Mouse (Mus musculus) right cerebral cortex, adult 2 months (tissue): ENCODE data around the gene Ldb2.

Source experiments
- DNase-seq, 2 experiments: peaks; one replicate each; pipeline ENCODE4 v3.0.0; 2021 to 2022; ENCODE audit warnings: low spot score in 2 of 2

Ldb2 gene

GRCm38 (mm10) chr5:44719872-44720271 lies 79.6 kb downstream of the Ldb2 start:
- DNase-seq = no peak

GRCm38 (mm10) chr5:44714508-44714907 lies 85.0 kb downstream of the Ldb2 start:
- no peak for DNase-seq

- no peak for DNase-seq
Measured at GRCm38 (mm10) chr5:44713181-44713789, 86.2 kb downstream of the Ldb2 start.

DNA sequence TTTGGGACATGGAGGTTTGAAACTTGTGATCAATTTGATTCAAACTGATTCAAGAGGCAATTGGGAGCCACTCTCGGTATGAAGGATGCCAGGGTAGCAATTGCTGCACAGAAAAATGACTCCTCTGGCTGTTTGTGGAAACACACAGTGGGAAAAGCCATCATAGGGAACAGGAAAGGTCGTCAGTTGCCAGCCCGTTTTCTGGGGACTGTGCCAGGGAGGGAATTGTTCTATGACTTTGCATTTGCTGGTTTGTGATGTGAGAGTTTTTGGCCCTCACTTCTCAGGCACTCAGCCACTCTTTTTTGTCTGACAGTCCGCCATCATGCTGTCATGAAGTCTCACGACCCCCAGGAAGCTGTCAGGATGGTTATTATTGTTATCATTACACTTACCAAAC lies 88.3 kb downstream of the Ldb2 start:
- DNase-seq = no peak

GRCm38 (mm10) chr5:44710132-44710871 lies 89.2 kb downstream of the Ldb2 start:
- DNase-seq = no peak

GRCm38 (mm10) chr5:44709276-44709675 lies 90.2 kb downstream of the Ldb2 start:
- DNase-seq = no peak

DNA sequence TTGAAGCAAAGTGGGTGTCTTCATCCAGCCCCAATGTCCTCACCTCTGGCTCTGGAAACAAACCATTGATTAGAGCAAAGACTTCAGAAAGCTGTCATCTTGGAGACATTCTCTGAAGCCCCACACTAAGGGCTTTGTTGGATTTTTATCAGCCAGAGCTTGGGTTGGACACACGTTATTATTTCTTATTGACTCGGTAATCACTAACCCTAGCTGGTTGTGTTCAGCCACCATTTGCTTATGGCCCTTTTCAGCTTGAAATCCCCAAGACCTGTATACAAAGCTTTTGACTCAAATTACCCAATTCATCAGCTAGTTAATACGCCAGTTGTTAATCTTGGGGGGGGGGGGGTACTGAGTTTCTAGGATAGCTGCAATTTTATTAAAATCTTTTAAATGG lies 91.5 kb downstream of the Ldb2 start:
- no peak for DNase-seq

DNA sequence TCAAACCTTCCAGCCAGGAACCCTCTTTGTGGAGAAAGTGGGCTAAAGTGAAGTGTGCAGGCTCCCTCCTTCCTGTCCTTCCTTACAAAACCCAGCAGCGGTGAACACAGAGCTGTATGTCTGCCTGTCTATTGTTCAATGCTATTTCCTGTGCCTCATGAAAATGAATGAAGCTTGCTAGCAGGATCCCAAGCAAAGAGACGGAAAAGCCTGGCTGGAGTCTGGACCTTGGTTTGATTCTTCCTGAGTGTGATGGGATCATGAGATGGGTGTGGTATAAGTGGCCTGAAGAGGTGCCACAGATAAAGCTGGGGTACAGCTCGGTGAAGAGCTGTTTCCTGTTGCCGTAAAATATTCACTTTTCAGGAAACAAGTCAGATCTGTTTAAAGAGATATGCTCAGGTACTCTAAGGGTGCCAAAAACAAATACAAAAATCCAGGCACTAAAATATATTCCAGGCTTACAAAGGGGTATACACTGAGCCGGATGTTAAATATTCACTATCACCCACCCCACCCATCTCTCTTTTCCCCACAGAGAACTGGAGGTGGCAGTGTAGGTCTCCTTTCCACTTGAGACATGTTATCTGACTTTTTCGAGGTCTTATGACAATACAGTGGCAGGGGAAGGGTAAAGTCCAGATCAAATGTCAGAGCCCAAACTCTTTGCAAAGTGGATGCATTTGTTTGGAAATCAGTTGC lies 92.3 kb downstream of the Ldb2 start:
- no peak for DNase-seq

DNA sequence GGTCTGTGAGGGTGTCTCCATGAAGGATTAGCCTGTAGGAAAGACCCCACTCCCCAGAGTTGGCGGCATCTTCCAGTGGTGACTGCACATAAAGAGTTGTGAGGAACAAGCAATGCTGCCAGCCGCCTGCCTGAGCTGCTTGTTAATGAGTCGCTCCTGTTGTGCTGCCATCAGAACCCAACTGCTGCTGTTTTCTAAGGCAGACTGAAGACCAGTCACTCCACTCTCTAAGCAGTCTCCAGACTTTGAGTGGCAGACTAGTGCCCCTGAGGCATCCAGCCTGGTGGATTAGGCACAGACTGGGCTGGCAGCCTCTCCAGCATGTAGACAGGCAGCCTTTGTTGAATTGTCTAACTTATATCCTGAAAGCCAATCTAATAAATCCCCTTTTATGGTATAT lies 101.5 kb downstream of the Ldb2 start:
- DNase-seq = no peak

- no peak for DNase-seq
Measured at GRCm38 (mm10) chr5:44696548-44696947, 102.9 kb downstream of the Ldb2 start.

GRCm38 (mm10) chr5:44693674-44694073 lies 105.8 kb downstream of the Ldb2 start:
- DNase-seq = no peak

GRCm38 (mm10) chr5:44686344-44686743 lies 113.1 kb downstream of the Ldb2 start:
- DNase-seq = no peak

GRCm38 (mm10) chr5:44681054-44681638 lies 118.3 kb downstream of the Ldb2 start:
- no peak for DNase-seq

DNA sequence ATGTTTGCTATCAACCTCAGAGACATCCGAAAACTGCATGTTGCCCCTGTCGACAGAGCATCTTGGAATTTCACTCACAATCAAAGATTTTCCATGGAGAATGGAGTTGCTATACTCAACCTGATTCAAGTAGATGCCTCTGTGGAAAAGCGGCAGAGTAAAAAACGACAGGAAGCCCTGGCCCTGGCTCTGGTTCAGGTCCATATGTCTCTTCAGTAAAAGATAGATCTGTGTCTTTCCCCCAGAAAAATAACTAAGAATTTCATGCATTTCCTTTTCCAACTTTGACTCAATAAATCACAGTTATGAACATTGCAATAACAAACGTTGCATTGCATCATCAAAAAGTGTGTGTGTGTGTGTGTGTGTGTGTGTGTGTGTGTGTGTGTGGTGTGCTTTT lies 121.7 kb downstream of the Ldb2 start:
- DNase-seq = no peak

GRCm38 (mm10) chr5:44676145-44676754 lies 123.2 kb downstream of the Ldb2 start:
- no peak for DNase-seq

GRCm38 (mm10) chr5:44670336-44670735 lies 129.1 kb downstream of the Ldb2 start:
- no peak for DNase-seq

- DNase-seq = no peak
Measured at GRCm38 (mm10) chr5:44667907-44668306, 131.6 kb downstream of the Ldb2 start.

DNA sequence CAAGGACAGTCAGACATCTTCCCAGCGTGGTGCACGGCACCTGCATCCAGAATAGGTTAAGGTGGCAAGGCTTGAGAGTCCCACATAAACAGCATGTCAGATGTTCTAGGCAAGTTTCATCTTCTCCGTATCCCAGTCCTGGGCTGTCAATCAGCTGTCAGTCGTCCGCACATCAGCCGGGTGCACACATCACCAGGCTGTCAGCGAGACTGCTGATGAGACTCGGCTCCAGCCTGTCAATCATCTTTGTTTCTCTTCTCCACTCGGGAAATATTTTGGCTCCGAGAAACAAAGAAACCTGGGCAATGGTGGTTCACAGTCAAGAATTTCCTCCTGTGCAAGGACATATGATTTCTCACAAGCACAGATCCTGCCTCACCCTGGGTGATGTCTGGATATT lies 132.1 kb downstream of the Ldb2 start:
- DNase-seq = no peak

DNA sequence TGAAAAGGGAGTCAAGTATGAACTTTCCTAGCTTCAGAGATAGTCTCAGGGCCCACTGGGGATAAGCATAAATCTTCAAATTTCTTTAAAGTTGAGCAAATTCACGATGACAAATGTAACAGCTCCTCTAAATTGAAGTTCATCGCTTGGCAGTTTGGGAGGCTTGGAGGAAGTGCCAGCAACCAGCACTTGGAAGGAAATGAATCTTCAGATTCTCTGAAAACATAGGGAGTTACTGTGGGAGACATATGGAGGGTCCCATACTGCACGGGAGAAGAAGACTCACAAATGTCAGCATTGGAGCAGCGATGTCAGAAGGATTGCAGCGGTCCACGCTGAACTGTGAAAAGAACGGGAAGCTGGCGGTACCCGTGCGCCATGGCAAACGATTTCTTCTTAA lies 139.8 kb downstream of the Ldb2 start:
- no peak for DNase-seq

GRCm38 (mm10) chr5:44656707-44657106 lies 142.8 kb downstream of the Ldb2 start:
- DNase-seq = no peak

DNA sequence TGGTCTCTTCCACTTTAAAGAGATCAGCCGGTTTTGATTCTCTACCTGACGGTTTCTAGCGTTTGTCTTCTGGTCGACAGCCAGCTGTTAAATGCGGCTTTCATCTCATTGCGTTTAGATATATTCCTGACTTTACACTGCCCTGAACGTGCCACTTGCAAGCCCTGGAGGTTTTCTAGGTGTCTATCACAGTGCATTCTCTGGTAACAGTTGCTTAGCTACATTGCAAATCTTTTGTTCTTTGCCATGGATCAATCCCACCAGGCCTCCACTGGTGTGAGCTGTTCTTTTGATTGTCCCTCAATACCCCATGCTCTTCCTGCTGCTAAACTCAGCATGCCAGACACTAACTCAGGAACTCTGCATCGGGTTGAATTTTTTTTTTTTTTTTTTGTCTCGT lies 145.1 kb downstream of the Ldb2 start:
- no peak for DNase-seq

GRCm38 (mm10) chr5:44646842-44647190 lies 152.7 kb downstream of the Ldb2 start:
- no peak for DNase-seq
